Mouse (Mus musculus): ENCODE measurements around the gene Cdc20. TPM values are rescaled to one million over a fixed set of nuclear protein-coding genes. Genes with fewer than 3 reads are reported as not detected.
A peak's percentile ranks its signal among the peaks of the same experiment; 100 is the strongest.

Gene Cdc20
- total RNA-seq, 2 experiments from 2014 or later: 127 to 162 TPM

- peak; percentile 54 for ATAC-seq (replicated peaks; ENCODE audit: low FRiP score, poor library complexity, severe bottlenecking)
These were observed 12.5 kb downstream of the Cdc20 start for GRCm38 (mm10) chr4:118424541-118425160.

GRCm38 (mm10) chr4:118421384-118421783 lies 15.8 kb downstream of the Cdc20 start:
- ATAC-seq (replicated peaks; ENCODE audit: low FRiP score, poor library complexity, severe bottlenecking): no peak

GRCm38 (mm10) chr4:118417112-118417797 lies 19.9 kb downstream of the Cdc20 start:
- ATAC-seq (replicated peaks; ENCODE audit: low FRiP score, poor library complexity, severe bottlenecking): no peak

- ATAC-seq (replicated peaks; ENCODE audit: low FRiP score, poor library complexity, severe bottlenecking): no peak
These were observed 20.8 kb downstream of the Cdc20 start for GRCm38 (mm10) chr4:118416329-118416728.

- no peak for ATAC-seq (replicated peaks; ENCODE audit: low FRiP score, poor library complexity, severe bottlenecking)
These were observed 21.4 kb downstream of the Cdc20 start for GRCm38 (mm10) chr4:118415779-118416178.

GRCm38 (mm10) chr4:118413553-118413952 lies 23.6 kb downstream of the Cdc20 start:
- ATAC-seq (replicated peaks; ENCODE audit: low FRiP score, poor library complexity, severe bottlenecking): no peak

- no peak for ATAC-seq (replicated peaks; ENCODE audit: low FRiP score, poor library complexity, severe bottlenecking)
These were observed 26.3 kb downstream of the Cdc20 start for GRCm38 (mm10) chr4:118410871-118411270.

GRCm38 (mm10) chr4:118409142-118409900 lies 27.8 kb downstream of the Cdc20 start, which contains the start of the genes Szt2 and Med8:
TSS of gene Szt2 (minus strand) at chr4:118409273.
TSS of gene Med8 (plus strand) at chr4:118409337.
- peak; percentile 100 for ATAC-seq (replicated peaks; ENCODE audit: low FRiP score, poor library complexity, severe bottlenecking)

GRCm38 (mm10) chr4:118402701-118403100 lies 34.5 kb downstream of the Cdc20 start:
- no peak for ATAC-seq (replicated peaks; ENCODE audit: low FRiP score, poor library complexity, severe bottlenecking)

GRCm38 (mm10) chr4:118401918-118402317 lies 35.2 kb downstream of the Cdc20 start:
- peak; percentile 22; the same call in 1 of the 2 replicates for ATAC-seq (replicated peaks; ENCODE audit: low FRiP score, poor library complexity, severe bottlenecking)

- ATAC-seq (replicated peaks; ENCODE audit: low FRiP score, poor library complexity, severe bottlenecking): no peak
These were observed 35.7 kb downstream of the Cdc20 start for GRCm38 (mm10) chr4:118401421-118401820.

GRCm38 (mm10) chr4:118398400-118398799 lies 38.8 kb downstream of the Cdc20 start:
- ATAC-seq (replicated peaks; ENCODE audit: low FRiP score, poor library complexity, severe bottlenecking): no peak

- ATAC-seq (replicated peaks; ENCODE audit: low FRiP score, poor library complexity, severe bottlenecking): no peak
These were observed 40.7 kb downstream of the Cdc20 start for GRCm38 (mm10) chr4:118396433-118396832.

GRCm38 (mm10) chr4:118395289-118395688 lies 41.9 kb downstream of the Cdc20 start:
- ATAC-seq (replicated peaks; ENCODE audit: low FRiP score, poor library complexity, severe bottlenecking): 0 out of 2 replicates have a peak, but pooled peaks have one; percentile 15

GRCm38 (mm10) chr4:118394505-118394904 lies 42.6 kb downstream of the Cdc20 start:
- ATAC-seq (replicated peaks; ENCODE audit: low FRiP score, poor library complexity, severe bottlenecking): no peak

- no peak for ATAC-seq (replicated peaks; ENCODE audit: low FRiP score, poor library complexity, severe bottlenecking)
These were observed 47.0 kb downstream of the Cdc20 start for GRCm38 (mm10) chr4:118390146-118390545.

- no peak for ATAC-seq (replicated peaks; ENCODE audit: low FRiP score, poor library complexity, severe bottlenecking)
These were observed 49.8 kb downstream of the Cdc20 start for GRCm38 (mm10) chr4:118387316-118387715.

GRCm38 (mm10) chr4:118383271-118383670 lies 53.9 kb downstream of the Cdc20 start:
- no peak for ATAC-seq (replicated peaks; ENCODE audit: low FRiP score, poor library complexity, severe bottlenecking)

All from erythroid progenitor cell, adult 5-6 weeks (primary cell).